Mouse (Mus musculus) forebrain, embryonic 16.5 days (tissue): ENCODE measurements at regions not wholly inside any gene's neighbourhood (a gene's known extent, or its start where the extent isn't known, plus 50 kb on each side); places are given as distances from the start of the nearest gene placed in this dataset.

Experiments used
- ATAC-seq: fragments of 200-750 bp; cut with Nextera tagmentation; 2 replicates; pipeline ENCODE4 v1.8.0; 2017; ENCODE audit warnings: mild to moderate bottlenecking, moderate library complexity
- H3K27ac ChIP-seq: fragments of 300-500 bp; sonication (generic); 2 replicates; pipeline ENCODE4 v1.5.1; 2014; ENCODE audit warnings: low read length, control low read depth
- H3K27me3 ChIP-seq: fragments of 300-500 bp; sonication (generic); replicated peaks from 2 replicates; pipeline ENCODE4 v1.6.1; 2014; ENCODE audit warnings: low read length; ENCODE audit not compliant: control insufficient read depth, insufficient read depth
- H3K36me3 ChIP-seq: fragments of 300-500 bp; sonication (generic); 2 replicates; pipeline ENCODE4 v1.6.1; 2014; ENCODE audit not compliant: control insufficient read depth, insufficient read depth
- H3K4me1 ChIP-seq: fragments of 300-500 bp; sonication (generic); replicated peaks from 2 replicates; pipeline ENCODE4 v1.6.1; 2014; ENCODE audit warnings: low read length; ENCODE audit not compliant: control insufficient read depth, insufficient read depth
- H3K4me2 ChIP-seq: fragments of 300-500 bp; sonication (generic); 2 replicates; pipeline ENCODE4 v1.6.1; 2014; ENCODE audit warnings: mild to moderate bottlenecking, low read length, control low read depth
- H3K4me3 ChIP-seq: fragments of 300-500 bp; sonication (generic); replicated peaks from 2 replicates; pipeline ENCODE4 v1.5.1; 2014; ENCODE audit warnings: mild to moderate bottlenecking, low read length, control low read depth
- H3K9ac ChIP-seq: fragments of 300-500 bp; sonication (generic); replicated peaks from 2 replicates; pipeline ENCODE4 v1.6.1; 2014; ENCODE audit warnings: low read depth, low read length, control low read depth
- H3K9me3 ChIP-seq: fragments of 300-500 bp; sonication (generic); 2 replicates; pipeline ENCODE4 v1.6.1; 2016; ENCODE audit warnings: low read length; ENCODE audit not compliant: control insufficient read depth
- WGBS: fragments of 180-500 bp; shearing (Covaris S2); extraction: QIAGEN DNeasy Blood & Tissue Kit; methylation state at CpG from one replicate; pipeline ENCODE4 v1.1.7; 2014; 5-methylcytosine and 5-hydroxymethylcytosine counted together

DNA sequence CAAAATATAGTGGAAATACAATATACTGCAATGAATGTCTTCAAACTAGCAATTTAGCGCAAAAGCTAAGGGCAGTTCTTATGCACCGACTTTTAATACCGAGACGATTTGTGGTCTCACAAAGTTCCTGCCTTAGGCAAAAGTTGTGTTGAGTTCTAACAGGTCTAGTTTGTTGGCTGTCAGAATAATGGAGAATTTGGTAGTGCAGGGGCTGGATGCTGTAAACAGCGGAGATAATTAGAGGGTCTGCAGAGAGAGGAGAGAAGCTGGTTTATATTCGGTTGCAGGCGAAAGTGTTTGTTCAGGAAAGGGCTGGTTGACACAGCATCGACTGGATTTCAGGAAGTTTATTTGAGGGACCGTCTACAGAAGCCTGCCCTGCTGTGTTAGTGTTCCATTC lies 339.7 kb upstream of the Nr2f2 start:
- no peak for ATAC-seq
- H3K27ac ChIP-seq = no peak overlapping the region
- no peaks in the 10 kb centered on the region for H3K27me3 ChIP-seq
- no peak overlapping the region for H3K9ac ChIP-seq
- H3K4me1 ChIP-seq = no peaks in the 10 kb centered on the region
- no peak overlapping the region for H3K4me2 ChIP-seq
- H3K9me3 ChIP-seq = no peaks in the 10 kb centered on the region
- WGBS = 84% methylated on average over 9 of the region's 9 CpGs
- no peak overlapping the region for H3K4me3 ChIP-seq
- H3K36me3 ChIP-seq = no peaks in the 10 kb centered on the region

DNA sequence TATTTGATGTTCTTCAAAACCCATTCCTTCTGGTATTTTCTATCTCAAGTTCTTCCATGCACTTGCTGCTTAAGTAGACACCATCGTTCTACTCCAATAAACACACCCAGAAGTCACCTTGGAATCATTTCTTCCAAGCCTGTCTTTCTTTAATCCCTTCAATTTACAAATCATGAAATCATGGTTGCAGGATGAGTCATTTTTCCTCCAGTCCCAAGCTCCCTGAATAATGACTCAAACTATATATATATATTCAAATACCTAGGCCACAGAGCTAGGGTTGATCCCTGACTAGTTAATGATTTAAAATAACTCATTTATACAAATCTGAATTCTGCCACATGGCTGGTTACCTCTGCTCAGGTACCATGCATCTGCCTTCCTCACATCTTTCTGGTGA lies 337.2 kb upstream of the Nr2f2 start:
- no peaks in the 10 kb centered on the region for H3K4me1 ChIP-seq
- H3K4me2 ChIP-seq = no peak overlapping the region
- H3K36me3 ChIP-seq = no peaks in the 10 kb centered on the region
- no peak overlapping the region for H3K27ac ChIP-seq
- no peaks in the 10 kb centered on the region for H3K27me3 ChIP-seq
- H3K9me3 ChIP-seq = no peaks in the 10 kb centered on the region
- no peak overlapping the region for H3K9ac ChIP-seq
- 93% methylated on average over 1 of the region's 1 CpGs for WGBS
- ATAC-seq = no peak
- no peak overlapping the region for H3K4me3 ChIP-seq

DNA sequence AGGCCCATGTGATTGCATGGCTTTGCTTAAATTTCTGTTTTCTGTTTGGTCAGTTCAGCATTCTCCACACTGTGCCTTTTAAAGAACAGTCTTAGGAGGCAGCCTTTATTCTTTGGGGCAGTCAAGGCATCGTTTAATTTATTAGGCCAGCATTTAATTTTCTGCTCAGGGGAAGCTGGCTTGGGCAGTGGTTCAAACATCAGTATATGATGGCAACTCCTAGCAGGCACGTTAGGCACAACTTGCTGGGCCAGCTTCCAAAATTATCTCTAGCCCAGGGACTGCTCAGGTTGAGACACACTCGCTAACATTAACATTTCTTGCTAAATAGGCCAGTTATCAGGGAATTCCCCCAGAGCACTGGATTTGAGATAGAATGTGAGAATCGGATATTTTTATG lies 333.9 kb upstream of the Nr2f2 start:
- Histone ChIP-seq H3K4me2 (no peak overlapping the region), H3K27me3 (no peaks in the 10 kb centered on the region), H3K4me3 (no peak overlapping the region), H3K4me1 (no peaks in the 10 kb centered on the region), H3K36me3 (no peaks in the 10 kb centered on the region), H3K9ac (no peak overlapping the region), H3K27ac (no peak overlapping the region), H3K9me3 (no peaks in the 10 kb centered on the region)
- no peak for ATAC-seq
- 64% methylated on average over 4 of the region's 4 CpGs for WGBS

DNA sequence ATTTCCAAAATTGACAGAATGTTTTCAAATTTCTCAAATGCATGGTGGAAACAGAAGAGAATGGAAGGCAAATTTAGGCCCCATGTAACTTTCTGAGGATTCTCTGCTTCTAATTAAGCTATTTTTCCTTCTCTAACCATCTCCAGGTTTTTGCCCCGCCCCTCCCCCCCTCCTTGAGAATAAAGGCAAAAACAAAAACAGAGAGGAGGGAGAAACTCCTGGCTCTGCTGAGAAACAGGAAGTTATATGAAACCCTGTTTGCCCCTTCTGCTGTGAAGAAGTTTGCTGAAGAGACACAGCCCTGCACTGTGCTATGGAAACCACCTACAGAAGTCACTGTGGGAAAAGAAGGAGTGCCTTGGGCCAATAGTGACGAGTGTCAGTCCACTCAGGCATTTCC lies 332.9 kb upstream of the Nr2f2 start:
- no peak overlapping the region for H3K27ac ChIP-seq

DNA sequence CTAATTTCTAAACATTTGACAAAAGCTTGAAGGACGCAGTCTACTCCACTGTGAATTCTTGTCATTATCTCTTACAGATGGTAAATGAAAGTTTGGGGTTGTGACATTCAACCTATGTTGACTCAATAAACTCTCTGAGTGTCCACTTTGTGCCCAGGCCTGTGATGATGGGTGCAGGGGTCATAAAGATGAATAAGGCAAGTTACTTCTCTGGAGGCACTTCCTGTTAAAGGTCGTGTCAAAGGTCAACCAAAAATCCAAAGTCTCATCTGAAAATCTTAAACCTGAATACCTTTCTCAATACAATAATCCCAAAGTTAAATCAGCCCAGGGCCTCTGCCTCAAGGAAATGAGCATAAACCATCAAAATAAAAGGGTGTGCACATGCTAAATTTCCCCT lies 332.5 kb upstream of the Nr2f2 start:
- Histone ChIP-seq H3K9ac (no peak overlapping the region), H3K4me2 (no peak overlapping the region), H3K4me3 (no peak overlapping the region), H3K27ac (no peak overlapping the region), H3K36me3 (no peaks in the 10 kb centered on the region), H3K27me3 (no peaks in the 10 kb centered on the region), H3K9me3 (no peaks in the 10 kb centered on the region), H3K4me1 (no peaks in the 10 kb centered on the region)
- WGBS = 81% methylated on average over 2 of the region's 2 CpGs
- no peak for ATAC-seq

More for the DNA sequence above, 332.9 kb upstream of the Nr2f2 start:
- no peaks in the 10 kb centered on the region for H3K27me3 ChIP-seq
- no peaks in the 10 kb centered on the region for H3K9me3 ChIP-seq
- ATAC-seq = no peak
- 74% methylated on average over 2 of the region's 2 CpGs for WGBS
- no peaks in the 10 kb centered on the region for H3K4me1 ChIP-seq
- H3K36me3 ChIP-seq = no peaks in the 10 kb centered on the region
- no peak overlapping the region for H3K9ac ChIP-seq
- H3K4me3 ChIP-seq = no peak overlapping the region
- no peak overlapping the region for H3K4me2 ChIP-seq

DNA sequence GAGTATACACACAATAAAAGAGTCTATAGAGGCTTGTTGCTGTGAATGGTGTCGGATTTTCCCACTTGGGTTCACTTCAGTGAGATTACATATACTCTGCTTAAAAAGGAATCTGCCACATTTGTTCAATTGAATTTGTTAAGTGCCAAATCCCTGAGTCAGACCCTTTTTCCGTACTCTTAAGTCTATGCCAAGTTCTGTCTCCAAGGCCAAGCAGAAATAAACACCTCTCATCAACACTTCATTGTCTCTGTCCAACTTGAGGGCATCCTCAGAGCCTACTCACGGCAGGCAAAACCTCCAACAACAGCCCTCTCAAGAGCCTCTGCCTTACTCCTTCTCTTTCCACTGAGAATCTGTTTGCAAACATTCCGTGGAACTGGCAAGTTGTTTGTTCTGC lies 325.6 kb upstream of the Nr2f2 start:
- Histone ChIP-seq H3K27ac (no peak overlapping the region), H3K4me3 (no peak overlapping the region), H3K36me3 (no peaks in the 10 kb centered on the region), H3K9ac (no peak overlapping the region), H3K9me3 (no peaks in the 10 kb centered on the region), H3K4me2 (no peak overlapping the region), H3K27me3 (no peaks in the 10 kb centered on the region), H3K4me1 (no peaks in the 10 kb centered on the region)
- WGBS = 43% methylated on average over 4 of the region's 4 CpGs
- no peak for ATAC-seq

DNA sequence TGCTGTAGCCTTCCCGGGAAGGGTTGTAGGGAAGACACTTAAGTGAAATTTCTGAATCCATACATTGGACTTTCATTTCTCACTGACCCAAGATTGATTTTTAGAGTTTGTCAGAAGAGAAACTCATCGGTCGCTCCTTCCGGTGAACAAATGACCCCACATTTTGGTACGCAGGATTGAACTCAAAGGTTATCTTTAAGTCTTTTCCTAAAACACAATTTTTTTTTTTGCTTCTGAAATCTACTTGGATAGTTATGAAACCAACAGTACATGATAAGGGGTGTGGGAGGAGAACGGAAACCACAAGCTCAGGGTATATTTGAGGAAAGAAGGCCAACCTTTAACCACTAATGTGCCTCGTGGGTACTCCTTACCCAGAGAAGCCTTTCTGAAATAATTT lies 324.3 kb upstream of the Nr2f2 start:
- H3K27ac ChIP-seq = no peak overlapping the region
- no peaks in the 10 kb centered on the region for H3K36me3 ChIP-seq
- H3K9ac ChIP-seq = no peak overlapping the region
- 94% methylated on average over 7 of the region's 7 CpGs for WGBS
- H3K9me3 ChIP-seq = no peaks in the 10 kb centered on the region
- ATAC-seq = no peak
- no peaks in the 10 kb centered on the region for H3K27me3 ChIP-seq
- H3K4me1 ChIP-seq = no peaks in the 10 kb centered on the region
- H3K4me3 ChIP-seq = no peak overlapping the region
- no peak overlapping the region for H3K4me2 ChIP-seq

DNA sequence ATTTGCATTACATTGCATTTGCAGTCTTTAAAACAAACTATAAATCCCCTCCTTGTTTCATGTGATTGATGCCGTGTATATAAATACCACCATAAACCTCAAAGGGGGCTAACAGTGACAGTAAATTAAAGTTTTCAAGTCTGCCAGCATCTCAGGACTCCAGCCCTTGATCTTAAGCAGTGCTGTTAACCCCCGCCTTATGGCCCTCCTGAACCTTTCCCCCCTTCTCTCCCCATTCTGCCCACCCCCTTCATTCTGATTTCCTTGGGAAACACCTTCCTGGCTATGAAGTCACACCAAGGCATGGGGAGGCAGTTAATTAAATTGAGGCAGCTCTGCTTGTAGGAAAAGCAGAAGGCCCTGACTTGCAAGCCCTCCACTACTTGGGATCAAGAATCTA lies 302.5 kb upstream of the Nr2f2 start:
- no peak overlapping the region for H3K4me2 ChIP-seq
- H3K27me3 ChIP-seq = no peaks in the 10 kb centered on the region
- no peak overlapping the region for H3K9ac ChIP-seq
- no peak for ATAC-seq
- no peaks in the 10 kb centered on the region for H3K4me1 ChIP-seq
- no peaks in the 10 kb centered on the region for H3K9me3 ChIP-seq
- no peak overlapping the region for H3K4me3 ChIP-seq
- H3K36me3 ChIP-seq = no peaks in the 10 kb centered on the region
- no peak overlapping the region for H3K27ac ChIP-seq
- 72% methylated on average over 2 of the region's 2 CpGs for WGBS

DNA sequence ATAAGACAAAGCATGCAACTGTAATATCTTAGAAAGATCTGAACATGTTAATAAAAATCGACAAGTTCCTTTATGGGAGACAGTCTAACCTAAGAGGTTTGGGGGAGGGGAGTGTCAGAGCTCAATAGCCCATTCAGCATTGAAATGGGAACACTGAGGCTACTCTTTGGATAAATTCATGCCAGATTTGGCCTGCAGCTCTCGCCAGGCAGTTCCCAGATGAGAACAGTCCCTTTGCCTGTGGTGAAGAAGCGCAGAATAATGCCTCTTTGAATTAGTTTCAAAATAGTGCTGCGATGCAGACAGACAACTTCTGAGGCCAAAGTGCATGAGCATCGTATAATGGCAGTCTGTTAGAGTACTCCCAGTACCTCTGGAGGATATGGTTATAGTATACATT lies 293.6 kb upstream of the Nr2f2 start:
- 61% methylated on average over 5 of the region's 5 CpGs for WGBS
- H3K4me2 ChIP-seq = no peak overlapping the region
- no peak for ATAC-seq
- no peaks in the 10 kb centered on the region for H3K27me3 ChIP-seq
- no peak overlapping the region for H3K4me3 ChIP-seq
- H3K9me3 ChIP-seq = no peaks in the 10 kb centered on the region
- no peak overlapping the region for H3K9ac ChIP-seq
- no peak overlapping the region for H3K27ac ChIP-seq
- no peaks in the 10 kb centered on the region for H3K36me3 ChIP-seq
- no peaks in the 10 kb centered on the region for H3K4me1 ChIP-seq

DNA sequence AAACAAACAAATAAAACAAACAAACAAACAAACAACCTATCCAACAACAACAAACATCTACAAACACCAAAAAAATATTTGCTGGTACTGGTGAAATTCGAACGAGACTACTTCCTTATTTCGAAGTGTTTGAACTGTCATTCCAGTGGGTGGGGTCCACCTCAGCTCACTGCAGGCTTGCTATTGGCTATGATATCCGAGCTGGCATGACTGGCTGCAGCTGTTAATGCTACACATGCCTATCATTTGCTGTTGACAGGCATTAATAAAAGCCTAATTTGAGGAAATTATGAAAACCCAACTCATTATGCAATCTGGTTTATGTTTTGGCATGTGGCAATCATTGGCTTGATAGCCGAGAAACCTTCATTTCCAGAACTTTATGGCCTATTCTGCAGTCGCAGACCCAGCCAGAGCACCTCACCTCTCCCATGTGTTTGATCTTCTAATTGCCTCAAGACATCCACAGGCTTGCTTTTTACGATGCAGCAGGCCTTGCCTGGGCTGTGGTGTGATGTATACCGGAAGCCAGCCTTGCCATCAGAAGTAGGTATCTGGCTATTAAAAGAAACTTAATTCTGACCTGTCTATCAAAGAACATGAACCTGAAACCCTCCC lies 283.3 kb upstream of the Nr2f2 start:
- Histone ChIP-seq H3K27me3 (no peaks in the 10 kb centered on the region), H3K9ac (no peak overlapping the region), H3K4me2 (no peak overlapping the region), H3K4me3 (no peak overlapping the region), H3K27ac (no peak overlapping the region), H3K9me3 (no peaks in the 10 kb centered on the region), H3K36me3 (no peaks in the 10 kb centered on the region), H3K4me1 (no peaks in the 10 kb centered on the region)
- WGBS = 83% methylated on average over 8 of the region's 8 CpGs
- no peak for ATAC-seq
